Mouse (Mus musculus) kidney, adult 2 months (tissue): ENCODE data around the gene Tmem235.

Experiments used
- CTCF ChIP-seq: fragments of 200-500 bp; conservative IDR thresholded peaks from 2 replicates; pipeline ENCODE4 v1.5.1; 2011; ENCODE audit warnings: low read depth, mild to moderate bottlenecking, control low read depth, low read length, moderate library complexity, mixed read lengths; ENCODE audit not compliant: insufficient read depth, insufficient read length
- POLR2A ChIP-seq: fragments of 200-500 bp; IDR thresholded peaks from one replicate; pipeline ENCODE4 v1.6.1; 2011; ENCODE audit warnings: low read depth, low read length, control low read depth

DNA sequence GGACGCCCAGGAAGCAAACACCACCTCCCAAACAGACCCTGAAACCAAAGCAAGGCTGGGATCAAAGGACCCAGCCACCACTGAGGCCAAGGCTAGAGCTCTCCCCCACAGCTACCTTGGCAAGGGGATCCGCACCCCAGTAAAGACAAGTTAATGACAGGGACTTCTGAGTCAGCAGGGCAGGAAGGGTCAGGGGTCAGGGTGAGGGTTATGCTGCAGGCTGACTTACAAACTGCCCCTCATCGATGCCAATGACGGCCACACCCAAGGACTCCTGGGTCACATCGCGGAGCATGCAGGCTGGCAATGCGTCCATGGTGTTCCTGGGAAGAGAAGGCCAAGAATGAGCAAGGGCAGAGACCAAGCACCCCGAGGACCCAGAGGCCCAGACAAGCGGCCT, 38.7 kb upstream of the Tmem235 start:
- TF ChIP-seq CTCF = no peak
- no peak for TF ChIP-seq POLR2A
